16 mouse cellular contexts compared by ENCODE assay signal in the genomic region with DNA sequence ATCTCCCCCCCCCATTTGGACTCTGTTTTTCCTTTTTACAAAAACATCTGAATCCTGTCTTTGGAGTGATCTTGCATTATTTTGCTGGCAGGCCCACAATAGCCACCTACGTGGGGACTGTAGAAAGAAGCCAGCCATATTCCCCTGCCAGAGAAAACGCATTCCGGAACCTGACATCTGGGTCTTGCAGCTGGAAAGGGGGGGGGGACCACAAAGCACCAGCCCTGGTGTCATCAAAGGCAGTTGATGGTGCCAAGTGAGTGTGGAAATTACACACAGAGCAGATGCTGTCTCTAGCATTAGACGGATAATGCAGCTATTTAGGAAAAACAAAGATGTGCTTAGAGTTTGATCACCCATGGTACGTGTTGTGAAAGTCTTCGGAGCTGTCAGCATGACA. TPM values are rescaled to one million over a fixed set of nuclear protein-coding genes. Genes with fewer than 3 reads are reported as not detected.
DNase-seq lines count a peak whose midpoint lies in the region; ATAC-seq lines count a peak whose summit lies in the region.
"Had no signal": no experiment of that assay in that cellular context is flagged by ENCODE, and none has a peak within 500 bp of the region (broad histone marks: within the 10 kb centered on the region; RNA-seq: fewer than 3 reads in every experiment).

No protein-coding gene starts in this region.

- 76% methylated on average over 6 of the region's 6 CpGs for WGBS in hindbrain, embryonic 10.5 days
- WGBS in hindbrain, embryonic 11.5 days, result 63% methylated on average over 6 of the region's 6 CpGs
- 58% methylated on average over 6 of the region's 6 CpGs for WGBS in midbrain, embryonic 16.5 days
- WGBS in midbrain, embryonic 11.5 days, result 80% methylated on average over 6 of the region's 6 CpGs
- WGBS in forebrain, embryonic 15.5 days, result 46% methylated on average over 6 of the region's 6 CpGs
- WGBS in neural tube, embryonic 15.5 days, result 57% methylated on average over 6 of the region's 6 CpGs

- peaks cover 3% of the 10 kb centered on the region for H3K27me3 ChIP-seq in hindbrain, embryonic 10.5 days (ENCODE audit: insufficient read depth, poor library complexity, severe bottlenecking)
- H3K27me3 ChIP-seq in hindbrain, embryonic 11.5 days (ENCODE audit: control insufficient read depth, insufficient read depth, low read length), result no peaks in the 10 kb centered on the region
- H3K27me3 ChIP-seq in midbrain, embryonic 16.5 days (ENCODE audit: control insufficient read depth, insufficient read depth, low read depth, low read length), result no peaks in the 10 kb centered on the region; the same call in 1 of the 2 replicates
- H3K27me3 ChIP-seq in midbrain, embryonic 11.5 days (ENCODE audit: control insufficient read depth, insufficient read depth, low read length), result no peaks in the 10 kb centered on the region
- H3K27me3 ChIP-seq in forebrain, embryonic 15.5 days, result no peaks in the 10 kb centered on the region
- no peaks in the 10 kb centered on the region for H3K27me3 ChIP-seq in neural tube, embryonic 15.5 days (replicated peaks)

- DNase-seq in hindbrain, embryonic 10.5 days (ENCODE audit: low spot score), result no peak
- DNase-seq in hindbrain, embryonic 11.5 days (ENCODE audit: low spot score), result no peak
- no peak for DNase-seq in midbrain, embryonic 11.5 days (ENCODE audit: low spot score, missing footprints)
- DNase-seq in cerebellum, adult 8-10 months, result no peak
- DNase-seq: adrenal gland, postnatal 10 days; B cell, adult 2 months; cerebellum, adult 9-10 months; gastrocnemius, postnatal 14 days; heart, postnatal 14 days; lung, adult 18-20 months; thymus, adult 18-20 months had no signal

- peaks cover 30% of the 10 kb centered on the region for H3K4me1 ChIP-seq in hindbrain, embryonic 10.5 days (replicated peaks)
- H3K4me1 ChIP-seq in hindbrain, embryonic 11.5 days (replicated peaks; ENCODE audit: control insufficient read depth, insufficient read depth, low read length), result no peaks in the 10 kb centered on the region
- H3K4me1 ChIP-seq in midbrain, embryonic 16.5 days (ENCODE audit: control insufficient read depth, insufficient read depth, low read length), result no peaks in the 10 kb centered on the region
- H3K4me1 ChIP-seq in midbrain, embryonic 11.5 days (ENCODE audit: control insufficient read depth, insufficient read depth, low read length), result peaks cover 11% of the 10 kb centered on the region
- no peaks in the 10 kb centered on the region for H3K4me1 ChIP-seq in forebrain, embryonic 15.5 days
- H3K4me1 ChIP-seq in neural tube, embryonic 15.5 days, result no peaks in the 10 kb centered on the region

- no peak overlapping the region for H3K9ac ChIP-seq in hindbrain, embryonic 11.5 days (ENCODE audit: low read depth, low read length)
- H3K9ac ChIP-seq in midbrain, embryonic 16.5 days (ENCODE audit: low read depth, low read length), result no peak overlapping the region
- H3K9ac ChIP-seq in midbrain, embryonic 11.5 days (ENCODE audit: low read length), result no peak overlapping the region
- no peak overlapping the region for H3K9ac ChIP-seq in forebrain, embryonic 15.5 days (replicated peaks)
- no peak overlapping the region for H3K9ac ChIP-seq in neural tube, embryonic 15.5 days (replicated peaks)

- H3K36me3 ChIP-seq in hindbrain, embryonic 10.5 days, result no peaks in the 10 kb centered on the region
- H3K36me3 ChIP-seq in hindbrain, embryonic 11.5 days (ENCODE audit: control insufficient read depth, insufficient read depth, low read length), result no peaks in the 10 kb centered on the region
- no peaks in the 10 kb centered on the region for H3K36me3 ChIP-seq in midbrain, embryonic 16.5 days (ENCODE audit: control insufficient read depth, insufficient read depth, low read length)
- H3K36me3 ChIP-seq in midbrain, embryonic 11.5 days (ENCODE audit: control insufficient read depth, insufficient read depth, low read length), result no peaks in the 10 kb centered on the region
- H3K36me3 ChIP-seq in forebrain, embryonic 15.5 days, result no peaks in the 10 kb centered on the region
- no peaks in the 10 kb centered on the region for H3K36me3 ChIP-seq in neural tube, embryonic 15.5 days
- H3K36me3 ChIP-seq: heart, embryonic 10.5 days had no signal

- no peak overlapping the region for H3K4me2 ChIP-seq in hindbrain, embryonic 11.5 days (replicated peaks; ENCODE audit: low read depth, low read length)
- H3K4me2 ChIP-seq in midbrain, embryonic 16.5 days (ENCODE audit: low read length), result no peak overlapping the region
- H3K4me2 ChIP-seq in midbrain, embryonic 11.5 days, result no peak overlapping the region
- H3K4me2 ChIP-seq in forebrain, embryonic 15.5 days (replicated peaks), result no peak overlapping the region
- H3K4me2 ChIP-seq in neural tube, embryonic 15.5 days, result no peak overlapping the region

- ATAC-seq in hindbrain, embryonic 11.5 days (ENCODE audit: low FRiP score), result no peak
- ATAC-seq in midbrain, embryonic 16.5 days, result peak; percentile 21; the same call in 1 of the 2 replicates
- no peak for ATAC-seq in midbrain, embryonic 11.5 days (ENCODE audit: low FRiP score)
- ATAC-seq in forebrain, embryonic 15.5 days (replicated peaks), result peak; percentile 71
- ATAC-seq in neural tube, embryonic 15.5 days (ENCODE audit: low FRiP score), result peak; percentile 75; the same call in 1 of the 2 replicates

- peak overlapping the region; percentile 40; the same call in 1 of the 2 replicates for H3K27ac ChIP-seq in hindbrain, embryonic 10.5 days
- no peak overlapping the region for H3K27ac ChIP-seq in hindbrain, embryonic 11.5 days (ENCODE audit: low read depth, low read length)
- H3K27ac ChIP-seq in midbrain, embryonic 16.5 days (ENCODE audit: low read length), result no peak overlapping the region
- no peak overlapping the region for H3K27ac ChIP-seq in midbrain, embryonic 11.5 days (ENCODE audit: low read depth, low read length)
- 0 out of 2 replicates have a peak overlapping the region, but pooled peaks have one; percentile 15 for H3K27ac ChIP-seq in forebrain, embryonic 15.5 days (replicated peaks)
- no peak overlapping the region for H3K27ac ChIP-seq in neural tube, embryonic 15.5 days (replicated peaks)
- H3K27ac ChIP-seq: heart, embryonic 10.5 days had no signal

- no peak overlapping the region for H3K4me3 ChIP-seq in hindbrain, embryonic 10.5 days
- no peak overlapping the region for H3K4me3 ChIP-seq in hindbrain, embryonic 11.5 days (ENCODE audit: low read depth, low read length)
- no peak overlapping the region for H3K4me3 ChIP-seq in midbrain, embryonic 16.5 days (ENCODE audit: low read depth, low read length)
- no peak overlapping the region for H3K4me3 ChIP-seq in midbrain, embryonic 11.5 days (ENCODE audit: low read depth, low read length)
- H3K4me3 ChIP-seq in forebrain, embryonic 15.5 days, result no peak overlapping the region
- H3K4me3 ChIP-seq in neural tube, embryonic 15.5 days (replicated peaks), result no peak overlapping the region
- H3K4me3 ChIP-seq: heart, embryonic 10.5 days; myocyte had no signal

- H3K9me3 ChIP-seq in hindbrain, embryonic 10.5 days, result no peaks in the 10 kb centered on the region
- no peaks in the 10 kb centered on the region for H3K9me3 ChIP-seq in hindbrain, embryonic 11.5 days (ENCODE audit: control insufficient read depth, low read length)
- no peaks in the 10 kb centered on the region for H3K9me3 ChIP-seq in midbrain, embryonic 16.5 days (replicated peaks; ENCODE audit: control insufficient read depth, low read length, poor library complexity, severe bottlenecking)
- no peaks in the 10 kb centered on the region for H3K9me3 ChIP-seq in midbrain, embryonic 11.5 days (ENCODE audit: control insufficient read depth, low read length)
- no peaks in the 10 kb centered on the region for H3K9me3 ChIP-seq in forebrain, embryonic 15.5 days
- no peaks in the 10 kb centered on the region for H3K9me3 ChIP-seq in neural tube, embryonic 15.5 days (replicated peaks)
- H3K9me3 ChIP-seq: heart, embryonic 10.5 days had no signal

RNA-seq across cellular contexts. Expression of a gene that starts 46.4 kb away (rescaled TPM):
- polyA plus RNA-seq in hindbrain, embryonic 10.5 days (2016; fragmentation: Nextera tagmentation; extraction: Ambion mirVana), result 18.5 and 19.0 TPM in 2 replicates
- polyA plus RNA-seq in hindbrain, embryonic 11.5 days (2014; fragmentation: Nextera tagmentation; extraction: Ambion mirVana), result 23.3 and 26.4 TPM in 2 replicates
- polyA plus RNA-seq in midbrain, embryonic 16.5 days (2015; fragmentation: Nextera tagmentation; extraction: Ambion mirVana), result 4.0 and 5.6 TPM in 2 replicates
- polyA plus RNA-seq in midbrain, embryonic 11.5 days (2014; fragmentation: Nextera tagmentation; extraction: Ambion mirVana), result 22.6 and 25.6 TPM in 2 replicates
- polyA plus RNA-seq in forebrain, embryonic 15.5 days (2015; fragmentation: Nextera tagmentation; extraction: Ambion mirVana), result 10.7 and 11.0 TPM in 2 replicates
- 4.2 and 5.5 TPM in 2 replicates for polyA plus RNA-seq in neural tube, embryonic 15.5 days (2015; fragmentation: Nextera tagmentation; extraction: Ambion mirVana)

Comparison
In these comparisons a context has a peak if more than half of its experiments do, and no peak if none do; other contexts are left out.
1. H3K27ac ChIP-seq: peak in hindbrain, embryonic 10.5 days (single experiment) and forebrain, embryonic 15.5 days (single experiment); none in hindbrain, embryonic 11.5 days (single experiment), midbrain, embryonic 16.5 days (single experiment), midbrain, embryonic 11.5 days (single experiment) and neural tube, embryonic 15.5 days (single experiment).
2. ATAC-seq: peak in midbrain, embryonic 16.5 days (single experiment), forebrain, embryonic 15.5 days (single experiment) and neural tube, embryonic 15.5 days (single experiment); none in hindbrain, embryonic 11.5 days (single experiment) and midbrain, embryonic 11.5 days (single experiment).